Mouse (Mus musculus) spleen, adult 2 months (tissue): Measurements from ENCODE around the gene Trmt11. TPM values are rescaled to one million over a fixed set of nuclear protein-coding genes. Genes with fewer than 3 reads are reported as not detected.

Experiments
- polyA plus RNA-seq: library from polyadenylated mRNA; depleted of rRNA; stranded (reverse); fragments of >200 nt; gene quantifications from 2 replicates; pipeline ENCODE4 v1.2.3, GENCODE M21; 2012; rRNA removed

Gene Trmt11
- polyA plus RNA-seq, 1 experiment = 0.76 TPM

Other genes starting within 250 kb of the Trmt11 start
- 3.6 and 4.8 TPM in 2 replicates for gene Hint3, start 28.9 kb upstream of the Trmt11 start, polyA plus RNA-seq
- gene Ncoa7, start 202.6 kb upstream of the Trmt11 start, polyA plus RNA-seq = 3.7 and 3.8 TPM in 2 replicates
- gene Hey2, start 242.1 kb upstream of the Trmt11 start, polyA plus RNA-seq = 2.2 and 2.9 TPM in 2 replicates